Mouse (Mus musculus) midbrain, embryonic 12.5 days (tissue): ENCODE measurements around the gene Fam198b. TPM values are rescaled to one million over a fixed set of nuclear protein-coding genes. Genes with fewer than 3 reads are reported as not detected.
A peak's percentile ranks its signal among the peaks of the same experiment; 100 is the strongest.

ENCODE experiments used
- ATAC-seq: fragments of 200-750 bp; cut with Nextera tagmentation; 2 replicates; pipeline ENCODE4 v1.8.0; 2017; ENCODE audit warnings: low read depth, moderate TSS enrichment, moderate library complexity; ENCODE audit not compliant: low FRiP score
- H3K27ac ChIP-seq: fragments of 300-500 bp; sonication (generic); replicated peaks from 2 replicates; pipeline ENCODE4 v1.5.1; 2016; ENCODE audit warnings: mild to moderate bottlenecking
- H3K27me3 ChIP-seq: fragments of 300-500 bp; sonication (generic); 2 replicates; pipeline ENCODE4 v1.6.1; 2016; ENCODE audit warnings: mild to moderate bottlenecking
- H3K36me3 ChIP-seq: fragments of 300-500 bp; sonication (generic); 2 replicates; pipeline ENCODE4 v1.6.1; 2016
- H3K4me1 ChIP-seq: fragments of 300-500 bp; sonication (generic); 2 replicates; pipeline ENCODE4 v1.6.1; 2016
- H3K4me2 ChIP-seq: fragments of 300-500 bp; sonication (generic); replicated peaks from 2 replicates; pipeline ENCODE4 v1.6.1; 2016; ENCODE audit warnings: mild to moderate bottlenecking, moderate library complexity
- H3K4me3 ChIP-seq: fragments of 300-500 bp; sonication (generic); 2 replicates; pipeline ENCODE4 v1.5.1; 2016; ENCODE audit warnings: mild to moderate bottlenecking
- H3K9ac ChIP-seq: fragments of 300-500 bp; sonication (generic); replicated peaks from 2 replicates; pipeline ENCODE4 v1.6.1; 2016; ENCODE audit warnings: mild to moderate bottlenecking, moderate library complexity
- H3K9me3 ChIP-seq: fragments of 300-500 bp; sonication (generic); 2 replicates; pipeline ENCODE4 v1.6.1; 2016; ENCODE audit warnings: mild to moderate bottlenecking
- WGBS: fragments of 180-500 bp; shearing (Covaris S2); methylation state at CpG from one replicate; pipeline ENCODE4 v1.1.7; 2016; 5-methylcytosine and 5-hydroxymethylcytosine counted together
- polyA plus RNA-seq: library from polyadenylated mRNA; unstranded; fragments of >200 nt; fragmentation: Nextera tagmentation; extraction: Ambion mirVana; gene quantifications from 2 replicates; pipeline ENCODE4 v1.2.1, GENCODE M21; 2016

The Fam198b gene
- polyA plus RNA-seq, 1 experiment from 2014 or later, result 2.8 TPM

GRCm38 (mm10) chr3:79857780-79858179 lies 26.6 kb upstream of the Fam198b start:
- H3K9me3 ChIP-seq, result no peaks in the 10 kb centered on the region
- no peak overlapping the region for H3K27ac ChIP-seq
- H3K4me1 ChIP-seq, result 0 out of 2 replicates have a peak, but pooled peaks cover 2% of the 10 kb centered on the region
- H3K27me3 ChIP-seq, result peaks cover 5% of the 10 kb centered on the region; the same call in 1 of the 2 replicates
- H3K4me2 ChIP-seq, result no peak overlapping the region
- no peaks in the 10 kb centered on the region for H3K36me3 ChIP-seq
- no peak overlapping the region for H3K9ac ChIP-seq
- WGBS, result 78% methylated on average over 5 of the region's 5 CpGs
- no peak overlapping the region for H3K4me3 ChIP-seq
- ATAC-seq, result no peak

GRCm38 (mm10) chr3:79858221-79858620 lies 26.1 kb upstream of the Fam198b start:
- H3K36me3 ChIP-seq, result no peaks in the 10 kb centered on the region
- no peak for ATAC-seq
- H3K9me3 ChIP-seq, result no peaks in the 10 kb centered on the region
- no peaks in the 10 kb centered on the region for H3K4me1 ChIP-seq
- peaks cover 5% of the 10 kb centered on the region; the same call in 1 of the 2 replicates for H3K27me3 ChIP-seq
- WGBS, result 74% methylated on average over 3 of the region's 3 CpGs
- H3K4me3 ChIP-seq, result no peak overlapping the region
- no peak overlapping the region for H3K4me2 ChIP-seq
- no peak overlapping the region for H3K9ac ChIP-seq
- H3K27ac ChIP-seq, result no peak overlapping the region

- Histone ChIP-seq H3K4me2 (no peak overlapping the region), H3K9ac (no peak overlapping the region), H3K9me3 (no peaks in the 10 kb centered on the region), H3K4me1 (no peaks in the 10 kb centered on the region), H3K27me3 (no peaks in the 10 kb centered on the region), H3K27ac (no peak overlapping the region), H3K36me3 (no peaks in the 10 kb centered on the region), H3K4me3 (no peak overlapping the region)
- no peak for ATAC-seq
- 87% methylated on average over 7 of the region's 7 CpGs for WGBS
Measured at GRCm38 (mm10) chr3:79864824-79865223, 19.5 kb upstream of the Fam198b start.

- Histone ChIP-seq H3K9ac (no peak overlapping the region), H3K27me3 (no peaks in the 10 kb centered on the region), H3K27ac (no peak overlapping the region), H3K9me3 (no peaks in the 10 kb centered on the region), H3K36me3 (no peaks in the 10 kb centered on the region), H3K4me3 (no peak overlapping the region), H3K4me2 (no peak overlapping the region), H3K4me1 (no peaks in the 10 kb centered on the region)
- 68% methylated on average over 3 of the region's 3 CpGs for WGBS
- no peak for ATAC-seq
Measured at GRCm38 (mm10) chr3:79866089-79866488, 18.2 kb upstream of the Fam198b start.

GRCm38 (mm10) chr3:79866526-79866925 lies 17.8 kb upstream of the Fam198b start:
- no peak overlapping the region for H3K4me2 ChIP-seq
- no peaks in the 10 kb centered on the region for H3K9me3 ChIP-seq
- no peak for ATAC-seq
- no peak overlapping the region for H3K9ac ChIP-seq
- no peaks in the 10 kb centered on the region for H3K27me3 ChIP-seq
- H3K4me3 ChIP-seq, result no peak overlapping the region
- 84% methylated on average over 9 of the region's 9 CpGs for WGBS
- no peaks in the 10 kb centered on the region for H3K4me1 ChIP-seq
- H3K27ac ChIP-seq, result peak overlapping the region; percentile 31; the same call in 1 of the 2 replicates
- H3K36me3 ChIP-seq, result no peaks in the 10 kb centered on the region

- no peaks in the 10 kb centered on the region for H3K36me3 ChIP-seq
- peak overlapping the region; percentile 31 for H3K27ac ChIP-seq
- no peak overlapping the region for H3K9ac ChIP-seq
- H3K4me3 ChIP-seq, result no peak overlapping the region
- no peaks in the 10 kb centered on the region for H3K4me1 ChIP-seq
- H3K4me2 ChIP-seq, result no peak overlapping the region
- WGBS, result 51% methylated on average over 1 of the region's 1 CpGs
- no peaks in the 10 kb centered on the region for H3K9me3 ChIP-seq
- ATAC-seq, result peak; percentile 66
- no peaks in the 10 kb centered on the region for H3K27me3 ChIP-seq
Measured at GRCm38 (mm10) chr3:79867121-79867709, 17.1 kb upstream of the Fam198b start.

- no peak for ATAC-seq
- no peaks in the 10 kb centered on the region for H3K27me3 ChIP-seq
- peaks cover 11% of the 10 kb centered on the region; the same call in 1 of the 2 replicates for H3K4me1 ChIP-seq
- H3K36me3 ChIP-seq, result no peaks in the 10 kb centered on the region
- H3K4me3 ChIP-seq, result no peak overlapping the region
- no peak overlapping the region for H3K27ac ChIP-seq
- 97% methylated on average over 5 of the region's 5 CpGs for WGBS
- H3K9me3 ChIP-seq, result no peaks in the 10 kb centered on the region
- H3K4me2 ChIP-seq, result no peak overlapping the region
- H3K9ac ChIP-seq, result no peak overlapping the region
Measured at GRCm38 (mm10) chr3:79875471-79875870, 8.9 kb upstream of the Fam198b start.

- H3K4me3 ChIP-seq, result no peak overlapping the region
- no peak for ATAC-seq
Measured at GRCm38 (mm10) chr3:79878350-79878749, 6.0 kb upstream of the Fam198b start.

GRCm38 (mm10) chr3:79879246-79879645 lies 5.1 kb upstream of the Fam198b start:
- 0 out of 2 replicates have a peak overlapping the region, but pooled peaks have one; percentile 47 for H3K27ac ChIP-seq
- no peaks in the 10 kb centered on the region for H3K27me3 ChIP-seq
- H3K36me3 ChIP-seq, result no peaks in the 10 kb centered on the region
- H3K4me1 ChIP-seq, result peaks cover 11% of the 10 kb centered on the region; the same call in 1 of the 2 replicates
- peak; percentile 82 for ATAC-seq
- peak overlapping the region; percentile 21 for H3K4me2 ChIP-seq
- no peaks in the 10 kb centered on the region for H3K9me3 ChIP-seq
- 50% methylated on average over 9 of the region's 9 CpGs for WGBS
- H3K4me3 ChIP-seq, result no peak overlapping the region
- H3K9ac ChIP-seq, result no peak overlapping the region

More at GRCm38 (mm10) chr3:79878350-79878749, 6.0 kb upstream of the Fam198b start:
- no peak overlapping the region for H3K9ac ChIP-seq
- H3K9me3 ChIP-seq, result no peaks in the 10 kb centered on the region
- H3K4me2 ChIP-seq, result no peak overlapping the region
- H3K36me3 ChIP-seq, result no peaks in the 10 kb centered on the region
- no peak overlapping the region for H3K27ac ChIP-seq
- no peaks in the 10 kb centered on the region for H3K27me3 ChIP-seq
- H3K4me1 ChIP-seq, result peaks cover 11% of the 10 kb centered on the region; the same call in 1 of the 2 replicates
- 79% methylated on average over 3 of the region's 3 CpGs for WGBS

GRCm38 (mm10) chr3:79881645-79882044 lies 2.7 kb upstream of the Fam198b start:
- 67% methylated on average over 2 of the region's 2 CpGs for WGBS
- Histone ChIP-seq H3K36me3 (no peaks in the 10 kb centered on the region), H3K9me3 (no peaks in the 10 kb centered on the region), H3K4me1 (peaks cover 11% of the 10 kb centered on the region; the same call in 1 of the 2 replicates), H3K4me3 (no peak overlapping the region), H3K27me3 (no peaks in the 10 kb centered on the region), H3K9ac (no peak overlapping the region), H3K27ac (no peak overlapping the region), H3K4me2 (no peak overlapping the region)
- ATAC-seq, result no peak

- H3K4me1 ChIP-seq, result peaks cover 14% of the 10 kb centered on the region; the same call in 1 of the 2 replicates
- 55% methylated on average over 7 of the region's 7 CpGs for WGBS
- no peak overlapping the region for H3K27ac ChIP-seq
- H3K9ac ChIP-seq, result no peak overlapping the region
- no peaks in the 10 kb centered on the region for H3K36me3 ChIP-seq
- H3K27me3 ChIP-seq, result no peaks in the 10 kb centered on the region
- no peaks in the 10 kb centered on the region for H3K9me3 ChIP-seq
- H3K4me3 ChIP-seq, result no peak overlapping the region
- ATAC-seq, result no peak
- H3K4me2 ChIP-seq, result no peak overlapping the region
Measured at GRCm38 (mm10) chr3:79883092-79883491, 1.2 kb upstream of the Fam198b start.

GRCm38 (mm10) chr3:79884761-79885189 lies 442 bp downstream of the Fam198b start:
- Histone ChIP-seq H3K27ac (no peak overlapping the region), H3K4me1 (peaks cover 4% of the 10 kb centered on the region; the same call in 1 of the 2 replicates), H3K27me3 (no peaks in the 10 kb centered on the region), H3K9me3 (no peaks in the 10 kb centered on the region), H3K36me3 (no peaks in the 10 kb centered on the region), H3K4me2 (no peak overlapping the region), H3K9ac (no peak overlapping the region), H3K4me3 (no peak overlapping the region)
- WGBS, result 57% methylated on average over 9 of the region's 9 CpGs
- ATAC-seq, result 0 out of 2 replicates have a peak, but pooled peaks have one; percentile 35
